Mouse (Mus musculus) lung, adult 2 months (tissue): ENCODE measurements at regions not wholly inside any gene's neighbourhood (a gene's known extent, or its start where the extent isn't known, plus 50 kb on each side); places are given as distances from the start of the nearest gene placed in this dataset.

Experiments
- DNase-seq: peaks from one replicate; pipeline ENCODE4 v3.0.0; 2022
- H3K4me1 ChIP-seq: fragments of 200-500 bp; 2 replicates; pipeline ENCODE4 v1.6.1; 2011; ENCODE audit warnings: low read length; ENCODE audit not compliant: control insufficient read depth, insufficient read depth
- H3K4me3 ChIP-seq: fragments of 200-500 bp; replicated peaks from 2 replicates; pipeline ENCODE3; 2011; ENCODE audit warnings: low read depth, mild to moderate bottlenecking, control low read depth, low read length; ENCODE audit errors: extremely low read depth
- CTCF ChIP-seq: fragments of 200-500 bp; IDR thresholded peaks from 2 replicates; pipeline ENCODE4 v1.5.1; 2011; ENCODE audit warnings: mild to moderate bottlenecking, low read length, control low read depth; ENCODE audit not compliant: insufficient read depth
- POLR2A ChIP-seq: fragments of 200-500 bp; IDR thresholded peaks from 2 replicates; pipeline ENCODE4 v1.6.1; 2011; ENCODE audit warnings: low read depth, mild to moderate bottlenecking, control low read depth, low read length, borderline replicate concordance; ENCODE audit errors: extremely low read depth
- WGBS: fragments of 180-500 bp; shearing (Covaris S2); methylation state at CpG from one replicate; pipeline ENCODE4 v1.1.7; 2018; 5-methylcytosine and 5-hydroxymethylcytosine counted together

GRCm38 (mm10) chr14:15603954-15604523, 165.3 kb upstream of the Lrrc3b start:
- Histone ChIP-seq H3K4me1 (no peaks in the 10 kb centered on the region), H3K4me3 (no peak overlapping the region)
- 64% methylated on average over 3 of the region's 3 CpGs for WGBS
- no peak for TF ChIP-seq POLR2A
- TF ChIP-seq CTCF, result no peak
- no peak for DNase-seq

DNA sequence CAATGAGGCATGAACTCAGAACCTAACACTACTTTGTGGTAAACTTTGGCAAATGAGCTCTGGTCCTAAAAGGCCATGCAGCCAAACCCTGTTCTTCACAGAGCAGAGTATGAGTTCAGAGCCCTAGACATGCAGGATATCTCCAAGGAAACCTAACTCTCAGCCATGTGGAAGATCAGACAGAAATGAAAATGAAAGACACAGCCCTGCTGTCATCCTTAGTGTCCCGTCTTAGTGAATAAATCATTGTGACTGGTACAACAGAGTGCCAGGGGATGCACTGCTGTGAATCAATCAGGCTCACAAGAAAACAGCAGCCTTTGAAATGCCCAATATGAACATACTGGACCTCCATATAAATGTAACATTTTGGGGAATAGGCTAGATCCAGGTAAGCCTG, 171.4 kb upstream of the Lrrc3b start:
- H3K4me3 ChIP-seq, result no peak overlapping the region
- TF ChIP-seq POLR2A (no peak), CTCF (no peak)
- DNase-seq, result no peak
- H3K4me1 ChIP-seq, result no peaks in the 10 kb centered on the region
- 58% methylated on average over 1 of the region's 1 CpGs for WGBS

DNA sequence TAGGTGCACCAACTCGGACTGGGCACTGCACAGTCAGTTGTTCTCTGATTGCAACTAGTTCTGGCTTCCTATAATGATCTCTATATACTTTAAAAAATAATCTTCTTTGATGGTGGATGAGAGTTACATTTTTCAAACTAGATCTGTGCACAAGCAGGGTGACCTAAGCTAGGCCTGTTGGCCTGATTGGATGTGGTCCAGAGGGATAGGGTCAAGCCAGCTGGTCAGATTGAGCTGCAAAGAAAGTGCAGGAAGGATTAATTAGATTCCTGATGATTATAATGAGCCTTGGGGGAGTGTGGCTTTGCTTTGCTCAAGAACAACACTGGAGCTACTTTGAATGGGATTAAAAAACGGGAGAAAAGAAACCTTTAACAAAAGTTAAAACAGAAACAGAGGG, 195.8 kb upstream of the Lrrc3b start:
- 45% methylated on average over 2 of the region's 2 CpGs for WGBS

DNA sequence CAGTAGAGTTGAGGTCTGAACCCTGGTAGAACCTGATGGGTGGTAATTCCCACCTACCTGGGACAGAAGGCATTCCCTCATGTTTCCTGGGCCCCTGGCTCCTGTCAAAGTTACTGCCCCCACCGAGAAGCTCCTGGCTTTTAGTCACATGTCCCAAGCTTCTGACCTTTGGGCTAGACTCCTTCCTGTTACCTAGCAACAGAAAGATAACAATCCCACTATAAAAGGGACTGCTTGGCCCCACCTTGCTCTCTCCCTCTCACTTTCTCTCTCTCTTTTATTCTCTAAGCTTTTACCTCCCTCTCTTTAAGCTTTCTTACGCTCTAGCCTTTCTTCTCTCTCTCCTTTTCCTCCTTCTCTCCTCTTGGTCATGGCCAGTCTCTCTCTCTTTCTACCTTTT, 198.9 kb upstream of the Lrrc3b start:
- H3K4me1 ChIP-seq, result no peaks in the 10 kb centered on the region
- DNase-seq, result no peak

More for the DNA sequence above, 195.8 kb upstream of the Lrrc3b start:
- Histone ChIP-seq H3K4me1 (no peaks in the 10 kb centered on the region), H3K4me3 (no peak overlapping the region)
- TF ChIP-seq CTCF (no peak), POLR2A (no peak)
- no peak for DNase-seq

DNA sequence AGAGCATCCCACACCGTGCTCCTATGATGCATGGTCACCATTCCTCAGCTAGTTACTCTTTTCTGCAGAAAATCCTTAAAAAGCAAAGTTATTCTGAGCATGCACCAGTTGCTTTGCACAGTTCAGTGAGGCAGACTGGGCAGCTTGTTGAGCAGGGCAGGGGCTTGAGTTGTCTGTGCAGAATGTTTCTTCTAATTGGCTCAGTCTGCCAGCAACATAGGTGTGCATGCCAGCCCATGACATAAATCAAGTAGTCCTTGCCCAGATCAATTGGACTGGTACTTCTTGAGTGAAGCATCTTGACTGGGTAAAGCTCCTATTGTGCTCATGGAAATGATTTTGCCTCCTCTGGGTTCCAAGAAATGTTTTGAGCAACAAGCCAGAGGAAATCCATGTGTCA, 200.1 kb upstream of the Lrrc3b start:
- WGBS, result 89% methylated on average over 1 of the region's 1 CpGs
- no peak for TF ChIP-seq POLR2A
- no peak for TF ChIP-seq CTCF
- DNase-seq, result no peak
- Histone ChIP-seq H3K4me1 (no peaks in the 10 kb centered on the region), H3K4me3 (no peak overlapping the region)

More for the DNA sequence above, 198.9 kb upstream of the Lrrc3b start:
- TF ChIP-seq CTCF, result no peak
- TF ChIP-seq POLR2A, result no peak
- WGBS, result 84% methylated on average over 2 of the region's 2 CpGs
- H3K4me3 ChIP-seq, result no peak overlapping the region

- no peak for DNase-seq
- no peak overlapping the region for H3K4me3 ChIP-seq
- 54% methylated on average over 2 of the region's 2 CpGs for WGBS
- TF ChIP-seq CTCF (no peak), POLR2A (no peak)
- H3K4me1 ChIP-seq, result no peaks in the 10 kb centered on the region
Measured at GRCm38 (mm10) chr14:15660886-15661285, 222.1 kb upstream of the Lrrc3b start.

DNA sequence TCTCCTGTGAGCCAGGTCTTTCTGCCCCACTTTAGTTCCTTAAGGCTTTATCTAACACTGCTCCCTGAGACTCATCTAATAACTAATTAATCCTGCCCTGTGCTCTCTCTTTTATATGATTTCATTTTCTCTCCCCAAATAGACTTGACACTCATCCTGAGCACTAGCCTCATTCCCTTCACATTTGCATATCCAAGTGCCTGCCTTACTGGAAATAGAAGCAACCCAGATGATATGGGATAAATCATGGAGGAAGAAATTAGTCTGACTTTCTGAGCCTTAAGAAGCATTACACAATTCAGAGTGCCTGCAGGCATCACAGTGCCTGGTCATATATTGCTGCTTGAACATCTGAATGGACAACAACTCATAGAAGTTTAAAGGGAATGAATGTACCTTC, 233.5 kb upstream of the Lrrc3b start:
- Histone ChIP-seq H3K4me1 (no peaks in the 10 kb centered on the region), H3K4me3 (no peak overlapping the region)
- no peak for TF ChIP-seq POLR2A
- no peak for TF ChIP-seq CTCF
- DNase-seq, result no peak

DNA sequence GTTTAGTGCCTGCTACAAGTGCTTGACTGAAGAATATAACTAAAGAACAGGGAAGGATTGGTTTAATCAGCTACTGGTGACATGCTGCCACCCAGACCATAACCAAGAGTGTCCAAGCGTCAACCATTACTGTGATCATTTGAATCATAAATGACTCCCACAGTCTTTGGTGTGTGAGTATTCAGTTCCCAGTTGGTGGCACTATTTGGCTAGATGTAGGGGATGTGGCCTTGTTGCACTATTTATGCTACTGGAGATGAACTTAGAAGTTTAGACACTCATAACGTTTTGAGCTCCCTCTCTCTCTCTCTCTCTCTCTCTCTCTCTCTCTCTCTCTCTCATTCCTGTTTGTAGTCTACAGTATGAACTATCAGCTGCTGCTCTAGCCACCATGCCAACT, 238.4 kb upstream of the Lrrc3b start:
- no peaks in the 10 kb centered on the region for H3K4me1 ChIP-seq
- H3K4me3 ChIP-seq, result no peak overlapping the region
- WGBS, result 74% methylated on average over 2 of the region's 2 CpGs
- no peak for TF ChIP-seq CTCF
- TF ChIP-seq POLR2A, result no peak
- DNase-seq, result no peak

GRCm38 (mm10) chr14:15679456-15679855, 240.7 kb upstream of the Lrrc3b start:
- TF ChIP-seq POLR2A (no peak), CTCF (no peak)
- 81% methylated on average over 2 of the region's 2 CpGs for WGBS
- Histone ChIP-seq H3K4me3 (no peak overlapping the region), H3K4me1 (no peaks in the 10 kb centered on the region)
- DNase-seq, result no peak

DNA sequence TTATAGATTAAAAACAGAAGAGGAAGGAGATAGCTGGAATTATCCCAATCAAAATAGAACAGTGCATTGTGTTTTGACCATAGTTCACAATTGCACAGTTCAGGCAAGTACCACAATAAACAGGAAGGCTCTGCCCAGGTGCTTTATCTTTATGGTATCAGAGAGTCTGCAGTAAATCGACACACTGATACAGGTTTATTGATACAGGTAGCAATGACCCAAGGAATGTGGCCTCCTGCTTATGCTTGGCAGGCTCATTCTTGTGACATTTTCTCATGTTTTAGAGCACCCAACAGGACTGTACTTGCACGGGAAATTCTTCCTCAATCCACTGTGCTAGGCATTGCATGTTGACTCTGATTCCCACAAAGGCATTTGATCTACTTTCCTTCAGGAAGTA, 259.2 kb upstream of the Lrrc3b start:
- Histone ChIP-seq H3K4me3 (no peak overlapping the region), H3K4me1 (no peaks in the 10 kb centered on the region)
- no peak for TF ChIP-seq CTCF
- TF ChIP-seq POLR2A, result no peak
- WGBS, result 41% methylated on average over 2 of the region's 2 CpGs
- DNase-seq, result no peak
